Mouse (Mus musculus): ENCODE measurements at regions not wholly inside any gene's neighbourhood (a gene's known extent, or its start where the extent isn't known, plus 50 kb on each side); places are given as distances from the start of the nearest gene placed in this dataset.

GRCm38 (mm10) chr5:74783906-74784305 lies 81.2 kb upstream of the Lnx1 start:
- no peak overlapping the region for H3K4me2 ChIP-seq (replicated peaks; ENCODE audit: low read depth, low read length)
- DNase-seq (ENCODE audit: low spot score): no peak
- no peaks in the 10 kb centered on the region for H3K4me1 ChIP-seq (replicated peaks; ENCODE audit: control insufficient read depth, insufficient read depth, low read length)
- H3K27ac ChIP-seq (ENCODE audit: low read depth, low read length): no peak overlapping the region
- H3K27me3 ChIP-seq (ENCODE audit: control insufficient read depth, insufficient read depth, low read length): no peaks in the 10 kb centered on the region
- H3K9me3 ChIP-seq (ENCODE audit: control insufficient read depth, low read length): no peaks in the 10 kb centered on the region
- H3K36me3 ChIP-seq (ENCODE audit: control insufficient read depth, insufficient read depth, low read length): no peaks in the 10 kb centered on the region
- 74% methylated on average over 9 of the region's 9 CpGs for WGBS
- ATAC-seq (ENCODE audit: low FRiP score): no peak
- no peak overlapping the region for H3K4me3 ChIP-seq (ENCODE audit: low read depth, low read length)
- H3K9ac ChIP-seq (ENCODE audit: low read depth, low read length): no peak overlapping the region

- ATAC-seq (ENCODE audit: low FRiP score): no peak
- no peaks in the 10 kb centered on the region for H3K9me3 ChIP-seq (ENCODE audit: control insufficient read depth, low read length)
- H3K4me1 ChIP-seq (replicated peaks; ENCODE audit: control insufficient read depth, insufficient read depth, low read length): no peaks in the 10 kb centered on the region
- H3K9ac ChIP-seq (ENCODE audit: low read depth, low read length): no peak overlapping the region
- WGBS: 90% methylated on average over 1 of the region's 1 CpGs
- H3K27me3 ChIP-seq (ENCODE audit: control insufficient read depth, insufficient read depth, low read length): no peaks in the 10 kb centered on the region
- H3K27ac ChIP-seq (ENCODE audit: low read depth, low read length): no peak overlapping the region
- DNase-seq (ENCODE audit: low spot score): no peak
- no peaks in the 10 kb centered on the region for H3K36me3 ChIP-seq (ENCODE audit: control insufficient read depth, insufficient read depth, low read length)
- no peak overlapping the region for H3K4me3 ChIP-seq (ENCODE audit: low read depth, low read length)
- H3K4me2 ChIP-seq (replicated peaks; ENCODE audit: low read depth, low read length): no peak overlapping the region
Measured at GRCm38 (mm10) chr5:74778076-74778465, 75.4 kb upstream of the Lnx1 start.

- Histone ChIP-seq H3K27ac (ENCODE audit: low read depth, low read length) (no peak overlapping the region), H3K36me3 (ENCODE audit: control insufficient read depth, insufficient read depth, low read length) (no peaks in the 10 kb centered on the region), H3K4me1 (replicated peaks; ENCODE audit: control insufficient read depth, insufficient read depth, low read length) (no peaks in the 10 kb centered on the region), H3K27me3 (ENCODE audit: control insufficient read depth, insufficient read depth, low read length) (no peaks in the 10 kb centered on the region), H3K4me2 (replicated peaks; ENCODE audit: low read depth, low read length) (no peak overlapping the region), H3K9ac (ENCODE audit: low read depth, low read length) (no peak overlapping the region), H3K9me3 (ENCODE audit: control insufficient read depth, low read length) (no peaks in the 10 kb centered on the region), H3K4me3 (ENCODE audit: low read depth, low read length) (no peak overlapping the region)
- WGBS: 89% methylated on average over 10 of the region's 10 CpGs
- ATAC-seq (ENCODE audit: low FRiP score) (no peak), DNase-seq (ENCODE audit: low spot score) (no peak)
Measured at GRCm38 (mm10) chr5:74777381-74778075, 74.8 kb upstream of the Lnx1 start.

GRCm38 (mm10) chr5:74776081-74776480 lies 73.4 kb upstream of the Lnx1 start:
- Histone ChIP-seq H3K36me3 (ENCODE audit: control insufficient read depth, insufficient read depth, low read length) (no peaks in the 10 kb centered on the region), H3K9ac (ENCODE audit: low read depth, low read length) (no peak overlapping the region), H3K27me3 (ENCODE audit: control insufficient read depth, insufficient read depth, low read length) (no peaks in the 10 kb centered on the region), H3K9me3 (ENCODE audit: control insufficient read depth, low read length) (no peaks in the 10 kb centered on the region), H3K4me1 (replicated peaks; ENCODE audit: control insufficient read depth, insufficient read depth, low read length) (no peaks in the 10 kb centered on the region), H3K27ac (ENCODE audit: low read depth, low read length) (no peak overlapping the region), H3K4me3 (ENCODE audit: low read depth, low read length) (no peak overlapping the region), H3K4me2 (replicated peaks; ENCODE audit: low read depth, low read length) (no peak overlapping the region)
- DNase-seq (ENCODE audit: low spot score) (no peak), ATAC-seq (ENCODE audit: low FRiP score) (no peak)
- 88% methylated on average over 3 of the region's 3 CpGs for WGBS

GRCm38 (mm10) chr5:74775596-74775995 lies 72.9 kb upstream of the Lnx1 start:
- no peak overlapping the region for H3K9ac ChIP-seq (ENCODE audit: low read depth, low read length)
- no peak overlapping the region for H3K4me2 ChIP-seq (replicated peaks; ENCODE audit: low read depth, low read length)
- DNase-seq (ENCODE audit: low spot score): no peak
- H3K36me3 ChIP-seq (ENCODE audit: control insufficient read depth, insufficient read depth, low read length): no peaks in the 10 kb centered on the region
- no peaks in the 10 kb centered on the region for H3K4me1 ChIP-seq (replicated peaks; ENCODE audit: control insufficient read depth, insufficient read depth, low read length)
- no peaks in the 10 kb centered on the region for H3K27me3 ChIP-seq (ENCODE audit: control insufficient read depth, insufficient read depth, low read length)
- H3K9me3 ChIP-seq (ENCODE audit: control insufficient read depth, low read length): no peaks in the 10 kb centered on the region
- no peak overlapping the region for H3K4me3 ChIP-seq (ENCODE audit: low read depth, low read length)
- 91% methylated on average over 3 of the region's 3 CpGs for WGBS
- no peak overlapping the region for H3K27ac ChIP-seq (ENCODE audit: low read depth, low read length)
- no peak for ATAC-seq (ENCODE audit: low FRiP score)

GRCm38 (mm10) chr5:74773558-74774429 lies 71.1 kb upstream of the Lnx1 start:
- WGBS: 87% methylated on average over 14 of the region's 14 CpGs
- ATAC-seq (ENCODE audit: low FRiP score): no peak
- H3K27me3 ChIP-seq (ENCODE audit: control insufficient read depth, insufficient read depth, low read length): no peaks in the 10 kb centered on the region
- no peaks in the 10 kb centered on the region for H3K4me1 ChIP-seq (replicated peaks; ENCODE audit: control insufficient read depth, insufficient read depth, low read length)
- H3K36me3 ChIP-seq (ENCODE audit: control insufficient read depth, insufficient read depth, low read length): no peaks in the 10 kb centered on the region
- no peak overlapping the region for H3K27ac ChIP-seq (ENCODE audit: low read depth, low read length)
- no peak for DNase-seq (ENCODE audit: low spot score)
- H3K4me3 ChIP-seq (ENCODE audit: low read depth, low read length): no peak overlapping the region
- no peaks in the 10 kb centered on the region for H3K9me3 ChIP-seq (ENCODE audit: control insufficient read depth, low read length)
- H3K4me2 ChIP-seq (replicated peaks; ENCODE audit: low read depth, low read length): no peak overlapping the region
- H3K9ac ChIP-seq (ENCODE audit: low read depth, low read length): no peak overlapping the region

- DNase-seq (ENCODE audit: low spot score) (no peak), ATAC-seq (ENCODE audit: low FRiP score) (no peak)
- Histone ChIP-seq H3K9me3 (ENCODE audit: control insufficient read depth, low read length) (no peaks in the 10 kb centered on the region), H3K36me3 (ENCODE audit: control insufficient read depth, insufficient read depth, low read length) (no peaks in the 10 kb centered on the region), H3K27ac (ENCODE audit: low read depth, low read length) (no peak overlapping the region), H3K9ac (ENCODE audit: low read depth, low read length) (no peak overlapping the region), H3K4me1 (replicated peaks; ENCODE audit: control insufficient read depth, insufficient read depth, low read length) (no peaks in the 10 kb centered on the region), H3K4me2 (replicated peaks; ENCODE audit: low read depth, low read length) (no peak overlapping the region), H3K4me3 (ENCODE audit: low read depth, low read length) (no peak overlapping the region), H3K27me3 (ENCODE audit: control insufficient read depth, insufficient read depth, low read length) (no peaks in the 10 kb centered on the region)
- WGBS: 75% methylated on average over 7 of the region's 7 CpGs
Measured at GRCm38 (mm10) chr5:74771121-74771520, 68.4 kb upstream of the Lnx1 start.

GRCm38 (mm10) chr5:74769023-74769422 lies 66.3 kb upstream of the Lnx1 start:
- WGBS: 78% methylated on average over 5 of the region's 5 CpGs
- ATAC-seq (ENCODE audit: low FRiP score): no peak
- no peaks in the 10 kb centered on the region for H3K27me3 ChIP-seq (ENCODE audit: control insufficient read depth, insufficient read depth, low read length)
- H3K4me3 ChIP-seq (ENCODE audit: low read depth, low read length): no peak overlapping the region
- no peak overlapping the region for H3K9ac ChIP-seq (ENCODE audit: low read depth, low read length)
- no peaks in the 10 kb centered on the region for H3K36me3 ChIP-seq (ENCODE audit: control insufficient read depth, insufficient read depth, low read length)
- H3K27ac ChIP-seq (ENCODE audit: low read depth, low read length): no peak overlapping the region
- no peak for DNase-seq (ENCODE audit: low spot score)
- no peak overlapping the region for H3K4me2 ChIP-seq (replicated peaks; ENCODE audit: low read depth, low read length)
- no peaks in the 10 kb centered on the region for H3K9me3 ChIP-seq (ENCODE audit: control insufficient read depth, low read length)
- no peaks in the 10 kb centered on the region for H3K4me1 ChIP-seq (replicated peaks; ENCODE audit: control insufficient read depth, insufficient read depth, low read length)

- Histone ChIP-seq H3K4me1 (replicated peaks; ENCODE audit: control insufficient read depth, insufficient read depth, low read length) (no peaks in the 10 kb centered on the region), H3K4me2 (replicated peaks; ENCODE audit: low read depth, low read length) (no peak overlapping the region), H3K27ac (ENCODE audit: low read depth, low read length) (no peak overlapping the region), H3K9ac (ENCODE audit: low read depth, low read length) (no peak overlapping the region), H3K27me3 (ENCODE audit: control insufficient read depth, insufficient read depth, low read length) (no peaks in the 10 kb centered on the region), H3K9me3 (ENCODE audit: control insufficient read depth, low read length) (no peaks in the 10 kb centered on the region), H3K36me3 (ENCODE audit: control insufficient read depth, insufficient read depth, low read length) (no peaks in the 10 kb centered on the region), H3K4me3 (ENCODE audit: low read depth, low read length) (no peak overlapping the region)
- ATAC-seq (ENCODE audit: low FRiP score) (no peak), DNase-seq (ENCODE audit: low spot score) (no peak)
- 90% methylated on average over 8 of the region's 8 CpGs for WGBS
Measured at GRCm38 (mm10) chr5:74767993-74768392, 65.3 kb upstream of the Lnx1 start.

Measured in hindbrain, embryonic 11.5 days (tissue).